Mouse (Mus musculus) embryo, embryonic 11 days (tissue): ENCODE measurements around the gene Galk1.
"Not testable (repeated sequence)": the region's sequence is repeated elsewhere in the genome, so short reads cannot be mapped to it uniquely, and the experiment has no call there.

Source experiments
- DNase-seq: peaks from one replicate; pipeline ENCODE4 v3.0.0-alpha.2; 2015

Gene Galk1

GRCm38 (mm10) chr11:116030088-116030897 lies 17.8 kb upstream of the Galk1 start, which contains the start of gene Unk:
Gene Unk (plus strand): TSS chr11:116030322.
- DNase-seq: peak; percentile 99

GRCm38 (mm10) chr11:116029086-116029865 lies 16.8 kb upstream of the Galk1 start:
- no peak for DNase-seq

- no peak for DNase-seq
Measured at GRCm38 (mm10) chr11:116028177-116028865, 15.8 kb upstream of the Galk1 start.

GRCm38 (mm10) chr11:116027756-116028155 lies 15.2 kb upstream of the Galk1 start, which contains the start of gene H3f3b:
Gene H3f3b (minus strand): TSS chr11:116027962.
- no peak for DNase-seq

- DNase-seq: no peak
Measured at GRCm38 (mm10) chr11:116025056-116025845, 12.7 kb upstream of the Galk1 start.

GRCm38 (mm10) chr11:116024356-116024808 lies 11.9 kb upstream of the Galk1 start:
- DNase-seq: peak; percentile 98

GRCm38 (mm10) chr11:116023771-116024355 lies 11.3 kb upstream of the Galk1 start:
- peak; percentile 81 for DNase-seq

GRCm38 (mm10) chr11:116023074-116023770 lies 10.7 kb upstream of the Galk1 start:
- not testable (repeated sequence) for DNase-seq

- no peak for DNase-seq
Measured at GRCm38 (mm10) chr11:116022256-116022780, 9.8 kb upstream of the Galk1 start.

GRCm38 (mm10) chr11:116021328-116022220 lies 9.1 kb upstream of the Galk1 start:
- DNase-seq: no peak

GRCm38 (mm10) chr11:116020519-116020922 lies 8.0 kb upstream of the Galk1 start:
- no peak for DNase-seq

- DNase-seq: no peak
Measured at GRCm38 (mm10) chr11:116019976-116020411, 7.5 kb upstream of the Galk1 start.

GRCm38 (mm10) chr11:116019360-116019791 lies 6.9 kb upstream of the Galk1 start:
- no peak for DNase-seq

- DNase-seq: not testable (repeated sequence)
Measured at GRCm38 (mm10) chr11:116018867-116019266, 6.3 kb upstream of the Galk1 start.

- DNase-seq: peak; percentile 59
Measured at GRCm38 (mm10) chr11:116018106-116018505, 5.6 kb upstream of the Galk1 start.

GRCm38 (mm10) chr11:116014821-116015220 lies 2.3 kb upstream of the Galk1 start:
- no peak for DNase-seq

- DNase-seq: peak; percentile 58
Measured at GRCm38 (mm10) chr11:116011529-116012261, 824 bp downstream of the Galk1 start.

GRCm38 (mm10) chr11:116010948-116011347 lies 1.6 kb downstream of the Galk1 start:
- no peak for DNase-seq

- DNase-seq: no peak
Measured at GRCm38 (mm10) chr11:116010146-116010545, 2.4 kb downstream of the Galk1 start.
